Mouse (Mus musculus) cortical plate, adult 2 months (tissue): Measurements from ENCODE around the gene G6pc.

Source experiments
- CTCF ChIP-seq: fragments of 200-500 bp; IDR thresholded peaks from 2 replicates; pipeline ENCODE4 v1.5.1; 2011; ENCODE audit warnings: mild to moderate bottlenecking, control low read depth, low read length; ENCODE audit not compliant: insufficient read depth; ENCODE audit errors: extremely low read depth
- POLR2A ChIP-seq: fragments of 200-500 bp; IDR thresholded peaks from 2 replicates; pipeline ENCODE4 v1.6.1; 2011; ENCODE audit warnings: mild to moderate bottlenecking, low read length, control low read depth; ENCODE audit not compliant: insufficient read depth; ENCODE audit errors: extremely low read depth

DNA sequence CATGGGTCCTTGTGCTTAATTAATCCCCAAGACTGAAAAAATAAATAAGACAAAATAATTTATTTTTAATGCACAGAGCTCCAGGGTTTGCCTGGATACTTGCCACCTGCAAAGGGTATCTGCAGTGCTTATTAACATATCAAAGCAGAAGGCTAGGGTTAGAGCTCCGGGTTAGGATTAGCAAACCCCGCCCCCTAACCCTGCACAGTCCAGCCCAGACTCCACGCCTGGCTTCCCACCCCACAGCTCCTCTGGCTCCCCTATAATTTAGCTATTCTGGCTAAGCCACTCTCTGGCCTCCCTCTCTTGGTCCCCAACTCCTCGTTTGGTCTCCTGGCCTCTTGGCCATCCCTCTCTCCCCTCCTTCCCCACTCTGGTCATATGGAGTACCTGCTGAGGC lies 14.5 kb downstream of the G6pc start:
- TF ChIP-seq POLR2A (no peak), CTCF (no peak)
